In genomic region chr2:153510136-153510535, GRCm38 (mm10) we compare ENCODE assay signal across 17 mouse cellular contexts. TPM values are rescaled to one million over a fixed set of nuclear protein-coding genes. Genes with fewer than 3 reads are reported as not detected.
DNase-seq lines count a peak whose midpoint lies in the region; ATAC-seq lines count a peak whose summit lies in the region.
"Had no signal": no experiment of that assay in that cellular context is flagged by ENCODE, and none has a peak within 500 bp of the region (broad histone marks: within the 10 kb centered on the region; RNA-seq: fewer than 3 reads in every experiment).

No protein-coding gene starts in this region.

- WGBS in heart, embryonic 13.5 days: 83% methylated on average over 8 of the region's 8 CpGs
- 89% methylated on average over 8 of the region's 8 CpGs for WGBS in neural tube, embryonic 13.5 days
- 80% methylated on average over 8 of the region's 8 CpGs for WGBS in neural tube, embryonic 15.5 days
- 77% methylated on average over 8 of the region's 8 CpGs for WGBS in hindbrain, embryonic 14.5 days

- DNase-seq in heart, postnatal 4 days: no peak
- DNase-seq in hindbrain, embryonic 14.5 days (ENCODE audit: low spot score): no peak
- DNase-seq in embryo, embryonic 9.5 days (ENCODE audit: extremely low spot score): no peak
- DNase-seq in kidney, adult 11 months: no peak
- no peak for DNase-seq in embryo, embryonic 10 days (ENCODE audit: low spot score)
- DNase-seq: adrenal gland, adult 8-10 months; gastrocnemius, postnatal 36 days; heart, postnatal 10 days; lung, adult 18-20 months had no signal

- H3K4me1 ChIP-seq in heart, embryonic 13.5 days: peaks cover 48% of the 10 kb centered on the region
- peaks cover 53% of the 10 kb centered on the region for H3K4me1 ChIP-seq in neural tube, embryonic 13.5 days (replicated peaks)
- peaks cover 48% of the 10 kb centered on the region for H3K4me1 ChIP-seq in neural tube, embryonic 15.5 days
- peaks cover 38% of the 10 kb centered on the region for H3K4me1 ChIP-seq in hindbrain, embryonic 14.5 days (replicated peaks; ENCODE audit: control insufficient read depth, insufficient read depth, low read length)

- no peak overlapping the region for H3K27ac ChIP-seq in heart, embryonic 13.5 days (replicated peaks)
- H3K27ac ChIP-seq in neural tube, embryonic 13.5 days (replicated peaks): peak overlapping the region; percentile 89
- no peak overlapping the region for H3K27ac ChIP-seq in neural tube, embryonic 15.5 days (replicated peaks)
- H3K27ac ChIP-seq in hindbrain, embryonic 14.5 days: peak overlapping the region; percentile 82; the same call in 1 of the 2 replicates

- H3K9me3 ChIP-seq in heart, embryonic 13.5 days: no peaks in the 10 kb centered on the region
- H3K9me3 ChIP-seq in neural tube, embryonic 13.5 days: no peaks in the 10 kb centered on the region
- no peaks in the 10 kb centered on the region for H3K9me3 ChIP-seq in neural tube, embryonic 15.5 days (replicated peaks)
- no peaks in the 10 kb centered on the region for H3K9me3 ChIP-seq in hindbrain, embryonic 14.5 days (ENCODE audit: control insufficient read depth, low read length)

- no peak overlapping the region for H3K4me3 ChIP-seq in heart, embryonic 13.5 days
- H3K4me3 ChIP-seq in neural tube, embryonic 13.5 days: no peak overlapping the region
- no peak overlapping the region for H3K4me3 ChIP-seq in neural tube, embryonic 15.5 days (replicated peaks)
- no peak overlapping the region for H3K4me3 ChIP-seq in hindbrain, embryonic 14.5 days (replicated peaks; ENCODE audit: low read length)
- H3K4me3 ChIP-seq: erythroblast, embryonic 14.5 days had no signal

- no peaks in the 10 kb centered on the region for H3K27me3 ChIP-seq in heart, embryonic 13.5 days (replicated peaks)
- peaks cover 3% of the 10 kb centered on the region; the same call in 1 of the 2 replicates for H3K27me3 ChIP-seq in neural tube, embryonic 13.5 days
- H3K27me3 ChIP-seq in neural tube, embryonic 15.5 days (replicated peaks): no peaks in the 10 kb centered on the region
- H3K27me3 ChIP-seq in hindbrain, embryonic 14.5 days (ENCODE audit: control insufficient read depth, insufficient read depth, low read length): no peaks in the 10 kb centered on the region
- H3K27me3 ChIP-seq: Patski had no signal

- H3K9ac ChIP-seq in heart, embryonic 13.5 days: peak overlapping the region; percentile 2; the same call in 1 of the 2 replicates
- 0 out of 2 replicates have a peak overlapping the region, but pooled peaks have one; percentile 41 for H3K9ac ChIP-seq in neural tube, embryonic 13.5 days
- H3K9ac ChIP-seq in neural tube, embryonic 15.5 days (replicated peaks): no peak overlapping the region
- no peak overlapping the region; the same call in 1 of the 2 replicates for H3K9ac ChIP-seq in hindbrain, embryonic 14.5 days

- H3K4me2 ChIP-seq in heart, embryonic 13.5 days: no peak overlapping the region
- H3K4me2 ChIP-seq in neural tube, embryonic 13.5 days: no peak overlapping the region
- no peak overlapping the region for H3K4me2 ChIP-seq in neural tube, embryonic 15.5 days
- no peak overlapping the region for H3K4me2 ChIP-seq in hindbrain, embryonic 14.5 days (replicated peaks)

- no peak for ATAC-seq in heart, embryonic 13.5 days (ENCODE audit: extremely low read depth, insufficient number of reproducible peaks, low FRiP score, low TSS enrichment)
- no peak for ATAC-seq in neural tube, embryonic 13.5 days (ENCODE audit: low read depth)
- ATAC-seq in neural tube, embryonic 15.5 days (ENCODE audit: low FRiP score): no peak
- no peak for ATAC-seq in hindbrain, embryonic 14.5 days (ENCODE audit: low FRiP score)
- ATAC-seq: Patski had no signal

- H3K36me3 ChIP-seq in heart, embryonic 13.5 days: no peaks in the 10 kb centered on the region
- H3K36me3 ChIP-seq in neural tube, embryonic 13.5 days: no peaks in the 10 kb centered on the region
- no peaks in the 10 kb centered on the region for H3K36me3 ChIP-seq in neural tube, embryonic 15.5 days
- no peaks in the 10 kb centered on the region for H3K36me3 ChIP-seq in hindbrain, embryonic 14.5 days (replicated peaks; ENCODE audit: control insufficient read depth, insufficient read depth)

RNA-seq across cellular contexts. Expression of gene 4930404H24Rik, which starts 17.5 kb away (rescaled TPM):
- polyA plus RNA-seq in heart, embryonic 13.5 days (2015; fragmentation: Nextera tagmentation; extraction: Ambion mirVana): not detected in 2 replicates
- not detected for total RNA-seq in heart, postnatal 4 days (2021)
- polyA plus RNA-seq in neural tube, embryonic 13.5 days (2015; fragmentation: Nextera tagmentation; extraction: Ambion mirVana): not detected in 2 replicates
- not detected in 2 replicates for polyA plus RNA-seq in neural tube, embryonic 15.5 days (2015; fragmentation: Nextera tagmentation; extraction: Ambion mirVana)
- not detected in 2 replicates for polyA plus RNA-seq in hindbrain, embryonic 14.5 days (2014; fragmentation: Nextera tagmentation; extraction: Ambion mirVana)
- total RNA-seq: adrenal gland, adult 8-10 months; common myeloid progenitor, adult 5-6 weeks; gastrocnemius, postnatal 36 days; heart, postnatal 10 days had no signal
- polyA plus RNA-seq: erythroblast, embryonic 14.5 days; kidney, postnatal 0 days; Patski; spleen, adult 2 months had no signal

RNA-seq across cellular contexts. Expression of gene Nol4l, which starts 19.6 kb away (rescaled TPM):
- 10.5 and 11.0 TPM in 2 replicates for polyA plus RNA-seq in heart, embryonic 13.5 days (2015; fragmentation: Nextera tagmentation; extraction: Ambion mirVana)
- 10 to 100 TPM; 12.0 to 13.5 TPM for total RNA-seq in heart, postnatal 4 days (2021)
- 40.8 and 43.3 TPM in 2 replicates for polyA plus RNA-seq in neural tube, embryonic 13.5 days (2015; fragmentation: Nextera tagmentation; extraction: Ambion mirVana)
- 31.4 and 36.1 TPM in 2 replicates for polyA plus RNA-seq in neural tube, embryonic 15.5 days (2015; fragmentation: Nextera tagmentation; extraction: Ambion mirVana)
- 44.8 and 49.8 TPM in 2 replicates for polyA plus RNA-seq in hindbrain, embryonic 14.5 days (2014; fragmentation: Nextera tagmentation; extraction: Ambion mirVana)

Comparison
In these comparisons a context has a peak if more than half of its experiments do, and no peak if none do; other contexts are left out.
1. H3K27ac ChIP-seq: peak in neural tube, embryonic 13.5 days (single experiment) and hindbrain, embryonic 14.5 days (single experiment); none in heart, embryonic 13.5 days (single experiment) and neural tube, embryonic 15.5 days (single experiment).
2. H3K9ac ChIP-seq: peak in heart, embryonic 13.5 days (single experiment) and neural tube, embryonic 13.5 days (single experiment); none in neural tube, embryonic 15.5 days (single experiment) and hindbrain, embryonic 14.5 days (single experiment).